Mouse (Mus musculus) liver, adult 2 months (tissue): Measurements from ENCODE around the gene Muc13.

Source experiments
- CTCF ChIP-seq: fragments of 200-500 bp; IDR thresholded peaks from 2 replicates; pipeline ENCODE4 v1.5.1; 2011; ENCODE audit warnings: low read depth, low read length, control low read depth
- POLR2A ChIP-seq: fragments of 200-500 bp; IDR thresholded peaks from 2 replicates; pipeline ENCODE4 v1.6.1; 2011; ENCODE audit warnings: low read length, control low read depth; ENCODE audit not compliant: insufficient read depth; ENCODE audit errors: extremely low read depth

GRCm38 (mm10) chr16:33820269-33821178, 26.7 kb downstream of the Muc13 start:
- TF ChIP-seq CTCF: peak; percentile 67
- no peak for TF ChIP-seq POLR2A
